Mouse (Mus musculus) lung, adult 2 months (tissue): ENCODE measurements around the gene Ppfibp1.

Experiments
- CTCF ChIP-seq: fragments of 200-500 bp; IDR thresholded peaks from 2 replicates; pipeline ENCODE4 v1.5.1; 2011; ENCODE audit warnings: mild to moderate bottlenecking, low read length, control low read depth; ENCODE audit not compliant: insufficient read depth
- POLR2A ChIP-seq: fragments of 200-500 bp; IDR thresholded peaks from 2 replicates; pipeline ENCODE4 v1.6.1; 2011; ENCODE audit warnings: low read depth, mild to moderate bottlenecking, control low read depth, low read length, borderline replicate concordance; ENCODE audit errors: extremely low read depth

GRCm38 (mm10) chr6:146941505-146942275 is 53.4 kb downstream of the Ppfibp1 start:
- TF ChIP-seq CTCF = no peak
- TF ChIP-seq POLR2A = no peak
